Mouse (Mus musculus): ENCODE results near the gene Lrrc39.

Gene Lrrc39

GRCm38 (mm10) chr3:116604570-116604969 lies 41.8 kb downstream of the Lrrc39 start:
- no peak for DNase-seq (ENCODE audit: low spot score)

GRCm38 (mm10) chr3:116614295-116614892 lies 51.6 kb downstream of the Lrrc39 start, which contains the start of gene Trmt13:
Trmt13 (minus strand) TSS chr3:116614587.
- DNase-seq (ENCODE audit: low spot score) = peak; percentile 28

GRCm38 (mm10) chr3:116615318-116616068 lies 52.7 kb downstream of the Lrrc39 start:
- DNase-seq (ENCODE audit: low spot score) = no peak

GRCm38 (mm10) chr3:116618855-116619254 lies 56.1 kb downstream of the Lrrc39 start:
- no peak for DNase-seq (ENCODE audit: low spot score)

- DNase-seq (ENCODE audit: low spot score) = no peak
These were observed 58.0 kb downstream of the Lrrc39 start for GRCm38 (mm10) chr3:116620636-116621370.

- no peak for DNase-seq (ENCODE audit: low spot score)
These were observed 59.9 kb downstream of the Lrrc39 start for GRCm38 (mm10) chr3:116622641-116623040.

- DNase-seq (ENCODE audit: low spot score) = no peak
These were observed 68.7 kb downstream of the Lrrc39 start for GRCm38 (mm10) chr3:116631459-116631858.

Data from lung, postnatal 25 days (tissue).